14 mouse cellular contexts compared by ENCODE assay signal in genomic region chr5:107125131-107125530, GRCm38 (mm10).
DNase-seq lines count a peak whose midpoint lies in the region; ATAC-seq and TF ChIP-seq lines count a peak whose summit lies in the region.
"Had no signal": no experiment of that assay in that cellular context is flagged by ENCODE, and none has a peak within 500 bp of the region (broad histone marks: within the 10 kb centered on the region; RNA-seq: fewer than 3 reads in every experiment).

No protein-coding gene starts in this region.

- peaks cover 24% of the 10 kb centered on the region for H3K36me3 ChIP-seq in lung, embryonic 14.5 days (ENCODE audit: insufficient read depth)
- H3K36me3 ChIP-seq in lung, postnatal 0 days (ENCODE audit: insufficient read depth, low read length) = peaks cover 17% of the 10 kb centered on the region; the same call in 1 of the 2 replicates
- peaks cover 10% of the 10 kb centered on the region for H3K36me3 ChIP-seq in stomach, postnatal 0 days (ENCODE audit: control insufficient read depth, insufficient read depth, low read length)

- peak overlapping the region; percentile 32; the same call in 1 of the 2 replicates for H3K27ac ChIP-seq in lung, embryonic 14.5 days (ENCODE audit: low read depth)
- no peak overlapping the region for H3K27ac ChIP-seq in lung, postnatal 0 days (ENCODE audit: low read length)
- H3K27ac ChIP-seq in embryonic fibroblast, embryonic 13.5 days (ENCODE audit: insufficient read depth, low read length) = peak overlapping the region; percentile 83
- peak overlapping the region; percentile 53 for H3K27ac ChIP-seq in stomach, postnatal 0 days (replicated peaks)
- H3K27ac ChIP-seq: kidney, postnatal 0 days; liver, embryonic 14.5 days had no signal

- ATAC-seq in lung, embryonic 14.5 days (ENCODE audit: insufficient read depth) = no peak
- ATAC-seq in lung, postnatal 0 days = no peak
- ATAC-seq in stomach, postnatal 0 days (ENCODE audit: low FRiP score, low TSS enrichment) = no peak
- ATAC-seq: hindbrain, embryonic 16.5 days had no signal

- no peak for TF ChIP-seq CTCF in lung, embryonic 14.5 days (IDR thresholded peaks at IDR 0.05; ENCODE audit: low read depth)
- no peak for TF ChIP-seq CTCF in lung, postnatal 0 days (IDR thresholded peaks at IDR 0.05)
- no peak for TF ChIP-seq CTCF in embryonic fibroblast, embryonic 13.5 days (IDR thresholded peaks at IDR 0.05; ENCODE audit: borderline replicate concordance, insufficient read depth, low read length)
- TF ChIP-seq CTCF in stomach, postnatal 0 days (IDR thresholded peaks at IDR 0.05; ENCODE audit: low read depth) = no peak

- H3K4me1 ChIP-seq in lung, embryonic 14.5 days (ENCODE audit: insufficient read depth) = peaks cover 18% of the 10 kb centered on the region; the same call in 1 of the 2 replicates
- peaks cover 6% of the 10 kb centered on the region for H3K4me1 ChIP-seq in lung, postnatal 0 days (ENCODE audit: insufficient read depth, low read depth, low read length)
- H3K4me1 ChIP-seq in embryonic fibroblast, embryonic 13.5 days (ENCODE audit: control insufficient read depth, insufficient read depth, low read length) = peaks cover 15% of the 10 kb centered on the region; the same call in 1 of the 2 replicates
- peaks cover 6% of the 10 kb centered on the region for H3K4me1 ChIP-seq in stomach, postnatal 0 days (replicated peaks; ENCODE audit: control insufficient read depth, insufficient read depth)

- no peak overlapping the region for H3K4me2 ChIP-seq in lung, embryonic 14.5 days
- no peak overlapping the region for H3K4me2 ChIP-seq in lung, postnatal 0 days (replicated peaks; ENCODE audit: low read depth, low read length)
- H3K4me2 ChIP-seq in stomach, postnatal 0 days (replicated peaks; ENCODE audit: low read depth) = no peak overlapping the region

- WGBS in lung, embryonic 14.5 days = 52% methylated on average over 6 of the region's 6 CpGs
- 67% methylated on average over 6 of the region's 6 CpGs for WGBS in lung, postnatal 0 days
- 27% methylated on average over 6 of the region's 6 CpGs for WGBS in stomach, postnatal 0 days

- no peak overlapping the region for H3K4me3 ChIP-seq in lung, embryonic 14.5 days (ENCODE audit: low read depth, low read length)
- H3K4me3 ChIP-seq in lung, postnatal 0 days (ENCODE audit: low read depth, low read length) = no peak overlapping the region
- H3K4me3 ChIP-seq in embryonic fibroblast, embryonic 13.5 days (ENCODE audit: insufficient read depth, low read length) = no peak overlapping the region
- no peak overlapping the region for H3K4me3 ChIP-seq in stomach, postnatal 0 days (ENCODE audit: low read depth, low read length)

- DNase-seq in lung, embryonic 14.5 days = no peak
- no peak for DNase-seq in lung, postnatal 0 days (ENCODE audit: low spot score)
- peak; percentile 45 for DNase-seq in adipocyte (ENCODE audit: low spot score)
- no peak for DNase-seq in stomach, postnatal 0 days (ENCODE audit: low spot score)
- DNase-seq in right cerebral cortex, postnatal 10 days (ENCODE audit: low spot score in 2 of 2) = no peak
- no peak for DNase-seq in thymus, postnatal 25 days
- DNase-seq: cerebellum, adult 11 months; gastrocnemius, postnatal 25 days; spleen, adult 18-20 months; thymus, adult 2 months had no signal

- TF ChIP-seq EP300 in lung, postnatal 0 days (IDR thresholded peaks at IDR 0.05) = no peak
- TF ChIP-seq EP300 in stomach, postnatal 0 days (optimal IDR thresholded peaks at IDR 0.05) = no peak

- H3K9me3 ChIP-seq in lung, embryonic 14.5 days (ENCODE audit: low read depth, low read length) = no peaks in the 10 kb centered on the region
- H3K9me3 ChIP-seq in lung, postnatal 0 days (ENCODE audit: low read length) = no peaks in the 10 kb centered on the region
- H3K9me3 ChIP-seq in stomach, postnatal 0 days (ENCODE audit: control insufficient read depth, low read length) = no peaks in the 10 kb centered on the region

- H3K27me3 ChIP-seq in lung, embryonic 14.5 days (ENCODE audit: insufficient read depth, low read length) = no peaks in the 10 kb centered on the region
- no peaks in the 10 kb centered on the region for H3K27me3 ChIP-seq in lung, postnatal 0 days (replicated peaks; ENCODE audit: insufficient read depth, low read length)
- no peaks in the 10 kb centered on the region for H3K27me3 ChIP-seq in stomach, postnatal 0 days (ENCODE audit: control insufficient read depth, insufficient read depth, low read length)

- no peak for TF ChIP-seq POLR2A in embryonic fibroblast, embryonic 13.5 days (IDR thresholded peaks at IDR 0.05; ENCODE audit: low read depth, low read length)

- H3K9ac ChIP-seq in lung, embryonic 14.5 days = no peak overlapping the region
- no peak overlapping the region for H3K9ac ChIP-seq in lung, postnatal 0 days (replicated peaks; ENCODE audit: low read depth)
- H3K9ac ChIP-seq in stomach, postnatal 0 days (ENCODE audit: low read length) = no peak overlapping the region
- H3K9ac ChIP-seq: liver, embryonic 14.5 days had no signal
